Mouse (Mus musculus): ENCODE data around the gene Tmem120b.

Gene Tmem120b

GRCm38 (mm10) chr5:123159866-123160265 is 91.7 kb downstream of the Tmem120b start:
- no peak for DNase-seq (ENCODE audit: low spot score)

DNA sequence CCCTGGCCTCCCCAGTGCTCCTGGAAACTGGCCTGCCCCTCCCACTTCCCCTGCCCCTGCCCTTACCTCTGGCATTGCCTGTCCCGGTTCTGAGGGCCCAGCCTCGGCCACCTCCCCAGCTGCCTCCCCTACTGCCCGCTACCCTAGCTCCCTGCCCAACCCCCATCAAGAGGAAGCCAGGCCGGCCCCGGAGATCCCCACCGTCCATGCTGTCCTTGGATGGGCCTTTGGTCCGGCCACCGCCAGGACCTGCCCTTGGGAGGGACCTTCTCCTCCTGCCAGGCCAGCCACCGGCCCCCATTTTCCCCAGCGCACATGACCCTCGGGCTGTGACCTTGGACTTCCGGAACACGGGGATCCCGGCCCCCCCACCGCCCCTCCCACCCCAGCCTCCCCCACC is 92.1 kb downstream of the Tmem120b start:
- no peak for DNase-seq (ENCODE audit: low spot score)

DNA sequence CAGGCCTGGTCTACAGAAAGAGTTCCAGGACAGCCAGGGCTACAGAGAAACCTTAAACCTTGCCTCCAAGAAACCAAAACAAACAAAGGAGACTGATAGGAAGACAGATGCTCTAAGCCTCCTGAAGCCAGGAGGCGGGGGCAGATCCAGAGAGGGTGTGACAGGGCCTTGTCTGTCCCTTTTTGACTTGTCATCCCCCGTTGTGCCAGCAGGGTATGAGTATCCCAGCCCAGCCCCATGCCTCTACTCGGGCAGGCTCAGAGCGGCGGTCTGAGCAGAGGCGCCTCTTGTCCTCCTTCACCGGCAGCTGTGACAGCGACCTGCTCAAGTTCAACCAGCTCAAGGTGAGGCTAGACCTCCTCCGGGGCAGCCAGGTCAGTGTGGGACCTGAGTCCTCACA is 94.7 kb downstream of the Tmem120b start:
- no peak for DNase-seq (ENCODE audit: low spot score)

- no peak for DNase-seq (ENCODE audit: low spot score)
Observed at GRCm38 (mm10) chr5:123166437-123166836, 98.2 kb downstream of the Tmem120b start.
